Mouse (Mus musculus) forebrain, embryonic 10.5 days (tissue): Measurements from ENCODE around the gene Grm7. TPM values are rescaled to one million over a fixed set of nuclear protein-coding genes. Genes with fewer than 3 reads are reported as not detected.

Source experiments
- DNase-seq: peaks from one replicate; pipeline ENCODE4 v3.0.0-alpha.2; 2017; ENCODE audit warnings: low spot score; ENCODE audit errors: extremely low spot score
- H3K27ac ChIP-seq: fragments of 300-500 bp; sonication (generic); 2 replicates; pipeline ENCODE4 v1.5.1; 2016; ENCODE audit warnings: mild to moderate bottlenecking
- H3K27me3 ChIP-seq: fragments of 300-500 bp; sonication (generic); 2 replicates; pipeline ENCODE4 v1.6.1; 2016; ENCODE audit warnings: mild to moderate bottlenecking; ENCODE audit not compliant: poor library complexity, severe bottlenecking
- H3K36me3 ChIP-seq: fragments of 300-500 bp; sonication (generic); replicated peaks from 2 replicates; pipeline ENCODE4 v1.6.1; 2016; ENCODE audit warnings: mild to moderate bottlenecking, moderate library complexity
- H3K4me1 ChIP-seq: fragments of 300-500 bp; sonication (generic); 2 replicates; pipeline ENCODE4 v1.6.1; 2016
- H3K4me3 ChIP-seq: fragments of 300-500 bp; sonication (generic); 2 replicates; pipeline ENCODE4 v1.5.1; 2016; ENCODE audit warnings: mild to moderate bottlenecking, moderate library complexity
- H3K9me3 ChIP-seq: fragments of 300-500 bp; sonication (generic); 2 replicates; pipeline ENCODE4 v1.6.1; 2016; ENCODE audit warnings: mild to moderate bottlenecking, moderate library complexity
- WGBS: fragments of 180-500 bp; shearing (Covaris S2); methylation state at CpG from one replicate; pipeline ENCODE4 v1.1.7; 2016; 5-methylcytosine and 5-hydroxymethylcytosine counted together
- polyA plus RNA-seq: library from polyadenylated mRNA; unstranded; fragments of >200 nt; fragmentation: Nextera tagmentation; extraction: Ambion mirVana; gene quantifications from 2 replicates; pipeline ENCODE4 v1.2.1, GENCODE M21; 2016

Grm7 gene
- polyA plus RNA-seq, 1 experiment from 2014 or later = 0.20 TPM

DNA sequence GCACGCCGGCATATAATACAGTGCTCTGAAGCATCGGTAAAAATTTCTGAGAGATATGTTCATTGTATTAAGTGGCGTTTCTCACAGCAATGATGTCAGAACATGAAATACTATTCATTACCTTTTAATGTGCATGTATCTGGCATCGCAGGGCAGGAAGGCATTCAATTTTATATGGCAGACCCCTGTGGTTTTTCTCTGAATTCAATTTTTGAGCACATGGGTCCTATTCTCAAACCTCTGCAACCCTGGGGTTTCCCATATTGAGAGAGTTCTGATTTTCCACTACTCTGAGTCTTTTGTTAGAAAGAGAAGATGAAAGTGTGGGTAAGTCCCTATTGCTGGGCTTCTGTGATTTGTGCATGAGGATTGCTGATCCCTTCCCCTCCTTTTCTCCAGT, 110.5 kb downstream of the Grm7 start:
- H3K27ac ChIP-seq = no peak overlapping the region
- 86% methylated on average over 5 of the region's 5 CpGs for WGBS
- H3K27me3 ChIP-seq = no peaks in the 10 kb centered on the region

DNA sequence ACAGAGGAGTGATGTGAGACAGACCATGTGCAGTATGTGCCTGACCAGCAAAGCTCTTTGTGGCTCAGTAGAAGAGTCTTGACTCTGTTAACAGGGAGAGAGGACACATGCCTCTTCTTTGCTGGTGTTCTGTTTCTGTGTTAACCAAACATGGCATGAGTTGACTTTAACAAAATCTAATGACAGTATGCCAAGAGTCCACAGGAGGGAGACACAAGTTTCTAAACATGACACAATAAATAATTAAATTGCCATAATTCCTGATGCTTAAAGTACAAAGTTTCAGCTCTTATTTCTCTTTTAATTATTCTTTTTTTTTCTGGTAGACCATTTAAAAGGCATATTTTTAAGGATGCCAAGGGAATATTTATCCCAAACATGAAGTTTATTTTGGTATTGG, 124.2 kb downstream of the Grm7 start:
- Histone ChIP-seq H3K4me1 (peaks cover 19% of the 10 kb centered on the region), H3K36me3 (no peaks in the 10 kb centered on the region), H3K27ac (no peak overlapping the region), H3K27me3 (no peaks in the 10 kb centered on the region), H3K9me3 (no peaks in the 10 kb centered on the region), H3K4me3 (no peak overlapping the region)
- DNase-seq = no peak

More for the DNA sequence above, 110.5 kb downstream of the Grm7 start:
- no peak for DNase-seq
- H3K4me3 ChIP-seq = no peak overlapping the region
- H3K4me1 ChIP-seq = no peaks in the 10 kb centered on the region
- H3K36me3 ChIP-seq = no peaks in the 10 kb centered on the region
- no peaks in the 10 kb centered on the region for H3K9me3 ChIP-seq

DNA sequence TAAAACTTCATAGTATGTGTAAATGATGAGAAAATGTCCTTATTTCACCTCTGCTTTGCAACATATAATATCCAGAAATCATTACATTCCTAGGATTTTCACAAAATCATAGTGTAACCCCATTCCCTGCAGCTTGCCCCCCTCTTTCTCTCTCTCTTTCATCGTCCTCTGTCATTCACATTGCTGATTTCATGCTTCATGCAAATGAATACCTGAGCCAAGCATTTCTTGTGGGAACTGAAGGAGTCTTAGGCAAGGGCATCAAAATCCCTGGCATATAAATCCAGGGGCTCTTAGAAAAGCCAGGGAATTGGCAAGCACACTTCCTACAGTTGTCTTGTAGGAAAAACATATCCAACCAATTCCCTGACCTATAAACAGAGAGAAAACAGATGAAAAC, 127.3 kb downstream of the Grm7 start:
- 26% methylated on average over 1 of the region's 1 CpGs for WGBS

DNA sequence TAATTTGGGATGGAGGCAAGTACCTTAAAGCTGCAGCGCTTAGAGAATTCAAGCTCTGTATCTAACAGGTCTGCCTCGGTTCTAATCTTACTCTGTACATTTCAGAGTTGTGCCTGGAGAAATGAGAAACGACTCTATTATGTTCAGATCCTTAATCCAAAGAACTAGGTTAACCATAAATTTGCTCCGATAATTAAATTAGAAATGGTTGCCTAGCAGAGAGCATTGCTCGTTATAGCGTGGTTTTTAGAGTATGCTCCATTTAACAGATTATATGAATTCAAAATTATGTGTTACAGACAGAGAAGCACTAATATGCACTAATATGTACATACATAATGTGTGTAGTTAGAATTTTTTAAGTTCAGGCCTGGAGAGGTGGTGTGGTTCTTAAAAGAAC, 130.7 kb downstream of the Grm7 start:
- DNase-seq = no peak
- Histone ChIP-seq H3K27me3 (no peaks in the 10 kb centered on the region), H3K27ac (no peak overlapping the region), H3K9me3 (no peaks in the 10 kb centered on the region), H3K4me3 (no peak overlapping the region), H3K36me3 (no peaks in the 10 kb centered on the region), H3K4me1 (no peaks in the 10 kb centered on the region)
- WGBS = 72% methylated on average over 6 of the region's 6 CpGs

More for the DNA sequence above, 127.3 kb downstream of the Grm7 start:
- no peak for DNase-seq
- H3K4me1 ChIP-seq = peaks cover 15% of the 10 kb centered on the region
- H3K27me3 ChIP-seq = no peaks in the 10 kb centered on the region
- no peak overlapping the region for H3K4me3 ChIP-seq
- H3K36me3 ChIP-seq = no peaks in the 10 kb centered on the region
- H3K9me3 ChIP-seq = no peaks in the 10 kb centered on the region
- H3K27ac ChIP-seq = no peak overlapping the region

DNA sequence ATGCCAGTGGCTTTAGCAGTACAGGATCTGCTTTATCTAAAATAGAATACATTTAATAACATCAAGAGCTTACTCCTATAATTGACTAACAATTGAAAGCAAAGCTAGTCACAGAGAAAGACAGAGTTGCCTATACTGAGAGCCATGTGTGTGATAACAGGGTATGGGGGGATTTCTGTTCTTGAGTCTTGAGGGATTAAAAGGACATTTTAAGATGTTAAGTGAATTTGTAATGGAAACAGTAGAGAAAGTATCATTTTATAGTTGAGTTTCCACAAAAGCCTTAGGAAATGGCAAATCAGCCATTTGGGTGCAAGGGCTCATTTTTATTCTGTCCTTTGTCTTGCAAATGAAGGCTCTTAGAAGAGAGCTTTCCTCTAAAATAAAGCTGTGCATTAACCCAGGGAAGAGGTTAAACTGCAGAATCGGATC, 140.1 kb downstream of the Grm7 start:
- Histone ChIP-seq H3K4me1 (peaks cover 8% of the 10 kb centered on the region), H3K9me3 (no peaks in the 10 kb centered on the region), H3K4me3 (no peak overlapping the region), H3K27ac (no peak overlapping the region), H3K27me3 (peaks cover 5% of the 10 kb centered on the region; the same call in 1 of the 2 replicates), H3K36me3 (no peaks in the 10 kb centered on the region)
- DNase-seq = no peak
- WGBS = 33% methylated on average over 1 of the region's 1 CpGs

DNA sequence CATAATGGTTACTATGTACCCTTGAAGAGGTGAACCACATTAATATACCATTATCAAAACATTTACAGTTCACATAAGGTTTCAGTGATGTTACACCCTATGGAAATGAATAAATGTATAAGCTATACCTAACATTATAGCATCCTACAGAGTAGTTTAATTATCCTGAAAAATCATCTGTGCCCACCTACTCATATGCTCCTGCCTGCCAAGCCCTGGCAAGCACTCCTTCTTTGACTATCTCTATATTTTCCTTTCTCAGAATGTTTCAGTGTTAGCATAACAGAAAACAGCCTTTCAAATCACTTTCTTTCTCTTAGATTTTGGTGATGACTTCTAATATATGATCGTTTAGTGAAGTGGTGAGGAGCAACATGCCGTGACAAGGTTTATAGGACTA, 147.3 kb downstream of the Grm7 start:
- no peaks in the 10 kb centered on the region for H3K27me3 ChIP-seq
- no peaks in the 10 kb centered on the region for H3K9me3 ChIP-seq
- no peaks in the 10 kb centered on the region for H3K4me1 ChIP-seq
- H3K27ac ChIP-seq = no peak overlapping the region
- no peak overlapping the region for H3K4me3 ChIP-seq
- H3K36me3 ChIP-seq = no peaks in the 10 kb centered on the region
- DNase-seq = no peak
- 95% methylated on average over 2 of the region's 2 CpGs for WGBS

DNA sequence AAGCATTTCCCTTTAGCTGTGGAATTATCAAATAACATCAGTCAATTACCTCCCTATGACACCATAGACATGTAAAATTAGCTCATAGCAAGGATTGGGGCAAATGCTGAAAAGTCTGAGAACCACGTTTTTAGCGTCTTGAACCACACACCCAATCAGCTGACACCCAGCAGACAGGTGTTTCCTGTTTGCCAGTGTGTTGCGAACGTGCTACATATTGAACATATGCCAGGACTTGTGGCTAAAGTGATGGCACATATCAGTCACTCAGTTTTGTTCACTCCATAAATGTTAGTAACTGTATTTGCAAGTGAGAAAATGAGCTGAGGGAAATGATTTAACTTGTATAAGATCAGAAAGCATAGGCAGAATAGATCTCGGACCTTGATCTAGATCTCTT, 162.1 kb downstream of the Grm7 start:
- Histone ChIP-seq H3K27ac (no peak overlapping the region), H3K36me3 (no peaks in the 10 kb centered on the region), H3K4me1 (no peaks in the 10 kb centered on the region), H3K4me3 (no peak overlapping the region), H3K9me3 (no peaks in the 10 kb centered on the region), H3K27me3 (no peaks in the 10 kb centered on the region)
- 85% methylated on average over 5 of the region's 5 CpGs for WGBS
- DNase-seq = no peak

DNA sequence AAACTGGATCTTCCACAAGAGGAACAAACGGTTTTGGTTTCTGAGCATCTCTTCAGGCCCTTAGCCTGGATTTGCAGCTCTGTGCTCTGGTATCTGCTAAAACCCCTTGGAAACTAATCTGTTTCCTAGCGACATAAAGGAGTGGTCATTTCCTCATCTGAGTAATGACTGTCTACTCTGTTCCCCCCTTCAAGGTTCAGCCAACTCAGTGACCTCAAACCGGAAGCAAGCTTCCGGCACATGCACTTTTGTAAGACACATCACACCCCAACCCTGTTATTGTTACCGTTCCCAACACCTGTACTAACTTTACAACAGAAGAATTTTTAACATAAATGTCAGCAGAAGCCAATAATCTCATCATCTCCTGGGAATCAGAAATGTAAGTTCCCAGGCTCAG, 166.8 kb downstream of the Grm7 start:
- no peaks in the 10 kb centered on the region for H3K4me1 ChIP-seq
- DNase-seq = no peak
- H3K9me3 ChIP-seq = no peaks in the 10 kb centered on the region
- no peak overlapping the region for H3K4me3 ChIP-seq
- 77% methylated on average over 5 of the region's 5 CpGs for WGBS
- H3K36me3 ChIP-seq = no peaks in the 10 kb centered on the region
- H3K27me3 ChIP-seq = no peaks in the 10 kb centered on the region
- no peak overlapping the region for H3K27ac ChIP-seq

DNA sequence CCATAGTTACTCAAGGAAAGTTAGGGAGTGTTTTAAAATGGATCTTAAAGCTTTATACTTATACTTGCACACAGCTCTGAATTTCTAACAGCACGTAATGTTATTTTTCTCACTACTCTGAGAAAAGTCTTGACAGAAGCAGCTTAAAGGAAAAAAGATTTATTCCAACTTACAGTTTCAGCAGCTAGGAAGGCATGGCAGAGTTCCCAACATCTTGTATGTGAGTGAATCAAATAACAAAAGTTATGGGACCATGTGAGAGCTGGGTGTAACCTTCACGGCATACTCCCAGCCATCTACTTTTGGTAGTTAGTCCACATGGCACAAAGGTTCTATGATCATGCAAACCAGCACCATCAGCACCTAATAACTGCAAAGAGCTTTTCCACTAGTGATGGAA, 172.9 kb downstream of the Grm7 start:
- Histone ChIP-seq H3K4me1 (no peaks in the 10 kb centered on the region), H3K4me3 (no peak overlapping the region), H3K36me3 (no peaks in the 10 kb centered on the region), H3K27me3 (no peaks in the 10 kb centered on the region), H3K9me3 (no peaks in the 10 kb centered on the region), H3K27ac (no peak overlapping the region)
- DNase-seq = no peak
- 97% methylated on average over 2 of the region's 2 CpGs for WGBS

DNA sequence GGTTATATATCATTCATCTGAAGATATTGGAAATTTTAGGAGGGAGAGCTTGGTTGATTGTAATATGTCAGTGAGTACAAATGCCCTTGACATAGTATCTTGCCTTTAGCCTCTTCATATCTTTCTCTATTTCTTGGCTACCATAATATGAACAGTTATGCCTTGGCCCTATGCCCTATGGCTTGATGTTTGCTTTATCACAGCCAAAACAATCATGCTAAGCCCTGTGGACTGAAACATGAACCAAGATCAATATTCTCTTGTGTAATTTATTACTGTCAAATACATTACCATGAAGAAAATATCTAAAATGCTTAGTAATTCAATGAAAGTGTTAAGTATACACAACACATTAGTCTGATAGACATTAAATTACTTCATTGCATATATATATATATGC, 222.9 kb downstream of the Grm7 start:
- Histone ChIP-seq H3K4me3 (no peak overlapping the region), H3K27me3 (no peaks in the 10 kb centered on the region), H3K9me3 (no peaks in the 10 kb centered on the region), H3K4me1 (no peaks in the 10 kb centered on the region), H3K27ac (no peak overlapping the region), H3K36me3 (no peaks in the 10 kb centered on the region)
- DNase-seq = no peak

DNA sequence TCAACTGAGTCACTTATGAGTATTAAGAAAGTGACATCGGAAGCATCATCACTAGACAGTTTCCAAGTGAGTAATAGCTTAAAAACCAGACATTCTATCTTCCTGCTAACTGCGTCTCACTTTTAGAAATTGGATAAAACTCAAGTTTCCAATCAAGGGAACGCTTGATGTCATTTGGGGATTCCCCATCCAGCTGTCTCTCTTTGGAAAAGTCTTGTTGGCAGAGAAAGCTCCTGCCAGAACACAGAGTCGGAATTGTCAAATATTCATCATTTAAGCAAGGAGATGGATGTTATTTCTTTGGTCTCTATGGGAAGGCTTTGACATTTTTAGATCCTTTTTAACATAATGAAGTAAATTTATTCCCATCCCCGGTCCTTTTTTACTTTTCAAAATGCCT, 336.6 kb downstream of the Grm7 start:
- H3K27ac ChIP-seq = no peak overlapping the region
- H3K36me3 ChIP-seq = no peaks in the 10 kb centered on the region
- no peak overlapping the region for H3K4me3 ChIP-seq
- no peaks in the 10 kb centered on the region for H3K27me3 ChIP-seq
- 88% methylated on average over 5 of the region's 5 CpGs for WGBS
- no peak for DNase-seq
- no peaks in the 10 kb centered on the region for H3K9me3 ChIP-seq
- no peaks in the 10 kb centered on the region for H3K4me1 ChIP-seq

DNA sequence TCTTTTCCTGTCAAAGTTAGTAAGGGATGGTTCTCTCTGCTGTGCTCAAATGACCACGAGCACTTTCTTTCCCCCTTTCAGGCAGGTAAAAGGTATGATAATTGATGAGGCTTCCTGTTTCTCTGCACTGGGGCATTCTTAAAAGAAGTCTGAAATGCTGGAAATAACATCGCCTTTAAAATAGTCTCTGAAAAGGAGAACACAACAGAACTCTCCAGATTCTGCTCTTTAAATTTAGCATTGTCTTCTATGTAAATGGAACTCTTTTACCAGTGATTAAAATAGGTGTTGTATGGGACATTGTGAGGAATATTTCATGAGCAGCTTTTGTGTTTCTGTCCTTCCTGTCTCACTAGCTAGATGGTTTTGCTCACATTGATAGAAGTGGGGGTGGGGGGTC, 393.7 kb downstream of the Grm7 start:
- Histone ChIP-seq H3K27me3 (no peaks in the 10 kb centered on the region), H3K4me1 (no peaks in the 10 kb centered on the region), H3K36me3 (no peaks in the 10 kb centered on the region), H3K27ac (no peak overlapping the region), H3K9me3 (no peaks in the 10 kb centered on the region), H3K4me3 (no peak overlapping the region)
- no peak for DNase-seq
- WGBS = 81% methylated on average over 2 of the region's 2 CpGs

DNA sequence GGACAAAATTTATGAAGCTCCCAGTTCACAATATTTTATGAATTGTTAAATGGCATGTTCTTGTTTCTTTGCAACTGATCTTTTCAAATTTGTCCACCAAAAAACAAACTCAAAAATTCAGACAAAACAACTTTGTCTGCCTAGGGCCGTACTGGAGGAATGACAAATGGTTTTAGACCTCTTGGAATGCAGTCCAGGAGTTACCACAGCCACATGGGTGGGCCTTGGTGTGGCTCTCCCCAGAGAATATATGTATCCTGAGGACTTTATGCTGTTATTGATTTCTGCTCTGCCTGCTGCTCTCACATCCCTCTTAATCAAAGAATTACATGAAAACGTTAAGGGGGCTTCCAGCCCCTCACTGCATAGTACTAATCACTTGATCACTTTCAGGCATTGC, 400.5 kb downstream of the Grm7 start:
- DNase-seq = no peak
- 64% methylated on average over 2 of the region's 2 CpGs for WGBS
- Histone ChIP-seq H3K27ac (no peak overlapping the region), H3K27me3 (no peaks in the 10 kb centered on the region), H3K36me3 (no peaks in the 10 kb centered on the region), H3K4me1 (no peaks in the 10 kb centered on the region), H3K9me3 (no peaks in the 10 kb centered on the region), H3K4me3 (no peak overlapping the region)

DNA sequence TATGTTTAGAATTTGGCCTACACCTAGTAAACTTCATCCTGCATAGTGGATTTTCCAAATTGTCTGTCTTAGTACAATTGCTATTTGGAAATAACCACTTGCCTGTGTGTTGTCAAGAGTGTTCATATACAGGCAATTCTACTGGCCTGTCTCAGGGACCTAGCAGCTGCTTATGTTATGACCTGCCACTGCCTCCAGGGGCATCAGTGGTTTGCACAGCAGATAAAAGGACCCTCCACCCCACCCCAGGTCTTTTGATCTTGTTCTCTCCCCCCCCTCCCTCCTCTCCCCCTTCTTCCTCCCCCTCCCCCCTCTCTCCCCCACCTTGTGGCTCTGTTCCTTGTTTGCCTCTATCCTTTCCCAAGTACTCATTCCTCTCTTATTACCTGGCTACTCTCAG, 403.9 kb downstream of the Grm7 start:
- H3K36me3 ChIP-seq = no peaks in the 10 kb centered on the region
- H3K27me3 ChIP-seq = no peaks in the 10 kb centered on the region
- H3K4me1 ChIP-seq = no peaks in the 10 kb centered on the region
- H3K4me3 ChIP-seq = no peak overlapping the region
- no peak for DNase-seq
- H3K27ac ChIP-seq = no peak overlapping the region
- no peaks in the 10 kb centered on the region for H3K9me3 ChIP-seq
